Mouse (Mus musculus): ENCODE results near the gene Ripk1. TPM values are rescaled to one million over a fixed set of nuclear protein-coding genes. Genes with fewer than 3 reads are reported as not detected.
A peak's percentile ranks its signal among the peaks of the same experiment; 100 is the strongest.

Ripk1 gene
- polyA plus RNA-seq, 1 experiment from 2014 or later: 24.3 TPM

DNA sequence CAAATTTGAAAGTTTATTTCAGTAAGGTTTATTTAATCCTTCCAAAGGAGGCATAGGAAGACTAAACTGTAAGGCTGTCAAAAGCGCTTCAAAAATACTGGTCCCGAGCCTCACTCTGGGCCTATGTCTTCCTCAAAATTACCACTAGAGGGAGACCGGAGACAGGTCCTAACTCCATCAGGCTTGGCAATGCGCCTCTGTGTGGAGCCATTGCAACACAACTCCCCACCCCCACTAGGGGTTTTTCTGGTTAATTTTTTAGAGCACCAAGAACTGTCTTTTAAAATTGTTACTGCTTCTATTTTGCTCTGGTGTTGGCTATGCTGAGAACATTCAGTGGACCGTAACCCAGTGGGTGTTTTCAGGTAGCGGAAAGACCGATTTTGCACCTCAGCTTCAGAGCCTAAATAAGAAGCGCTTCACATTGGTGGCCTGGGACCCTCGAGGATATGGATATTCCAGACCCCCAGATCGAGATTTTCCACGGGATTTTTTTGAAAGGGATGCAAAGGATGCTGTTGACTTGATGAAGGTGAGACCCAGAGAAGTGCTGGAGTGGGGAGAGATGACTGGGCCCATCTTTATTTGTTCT lies 44.4 kb downstream of the Ripk1 start:
- ATAC-seq (ENCODE audit: insufficient number of reproducible peaks, insufficient read depth, low FRiP score, low read depth): peak; percentile 86
- WGBS: 42% methylated on average over 11 of the region's 11 CpGs
- H3K4me1 ChIP-seq (ENCODE audit: control insufficient read depth, insufficient read depth, low read length): 0 out of 2 replicates have a peak, but pooled peaks cover 3% of the 10 kb centered on the region

DNA sequence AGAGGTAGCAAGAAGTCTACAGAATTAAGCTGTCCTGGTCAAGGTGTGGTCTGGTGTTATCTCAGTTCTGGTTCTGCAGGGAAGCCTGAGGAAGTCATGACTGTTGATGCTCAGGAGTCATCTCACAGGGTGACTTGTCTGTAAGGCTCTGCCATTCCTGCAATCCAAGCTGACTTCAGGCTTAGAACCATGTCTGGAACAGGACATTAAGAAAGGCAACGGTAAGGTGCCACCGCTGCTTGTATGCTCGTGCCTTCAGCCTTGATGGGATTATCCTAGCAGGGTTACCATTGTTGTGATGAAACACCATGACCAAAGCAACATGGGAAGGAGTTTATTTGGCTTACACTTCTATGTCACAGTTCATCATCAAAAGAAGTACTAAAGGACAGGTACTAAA lies 45.4 kb downstream of the Ripk1 start:
- H3K9me3 ChIP-seq (ENCODE audit: control insufficient read depth, low read depth, low read length): no peaks in the 10 kb centered on the region
- 89% methylated on average over 3 of the region's 3 CpGs for WGBS
- no peak for ATAC-seq (ENCODE audit: insufficient number of reproducible peaks, insufficient read depth, low FRiP score, low read depth)

More for the DNA sequence above, 44.4 kb downstream of the Ripk1 start:
- H3K36me3 ChIP-seq (ENCODE audit: control insufficient read depth, insufficient read depth, low read length): peaks cover 15% of the 10 kb centered on the region; the same call in 1 of the 2 replicates
- no peaks in the 10 kb centered on the region for H3K9me3 ChIP-seq (ENCODE audit: control insufficient read depth, low read depth, low read length)
- H3K4me2 ChIP-seq (replicated peaks; ENCODE audit: low read depth, low read length): no peak overlapping the region
- no peak overlapping the region for H3K9ac ChIP-seq (replicated peaks; ENCODE audit: low read depth, low read length)
- no peaks in the 10 kb centered on the region for H3K27me3 ChIP-seq (ENCODE audit: control insufficient read depth, insufficient read depth, low read length)
- H3K4me3 ChIP-seq (ENCODE audit: low read depth, low read length): no peak overlapping the region
- no peak overlapping the region for H3K27ac ChIP-seq (ENCODE audit: low read length)

DNA sequence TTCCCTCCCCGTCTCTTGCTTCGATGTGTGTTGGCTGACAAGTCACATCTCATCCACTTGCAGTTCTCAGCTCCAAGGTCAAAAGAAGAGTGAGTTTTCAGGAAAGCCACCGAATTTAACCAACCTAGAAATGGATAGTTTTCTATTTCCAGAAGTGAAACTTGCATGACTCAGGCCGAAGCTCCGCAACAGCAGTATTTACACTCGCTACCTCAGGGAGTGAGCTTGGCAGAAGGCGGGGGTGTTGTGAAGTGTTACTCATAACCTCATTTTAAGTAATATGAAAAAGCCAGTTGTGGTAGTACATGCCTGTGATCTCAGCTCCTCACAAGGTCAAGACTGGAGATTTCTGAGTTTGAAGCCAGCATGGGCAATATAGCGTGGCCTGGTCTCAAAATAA lies 48.3 kb downstream of the Ripk1 start:
- no peak overlapping the region for H3K4me3 ChIP-seq (ENCODE audit: low read depth, low read length)
- no peaks in the 10 kb centered on the region for H3K9me3 ChIP-seq (ENCODE audit: control insufficient read depth, low read depth, low read length)
- H3K4me2 ChIP-seq (replicated peaks; ENCODE audit: low read depth, low read length): no peak overlapping the region
- H3K36me3 ChIP-seq (ENCODE audit: control insufficient read depth, insufficient read depth, low read length): peaks cover 15% of the 10 kb centered on the region; the same call in 1 of the 2 replicates
- no peak for ATAC-seq (ENCODE audit: insufficient number of reproducible peaks, insufficient read depth, low FRiP score, low read depth)
- no peak overlapping the region for H3K27ac ChIP-seq (ENCODE audit: low read length)
- H3K9ac ChIP-seq (replicated peaks; ENCODE audit: low read depth, low read length): no peak overlapping the region
- H3K4me1 ChIP-seq (ENCODE audit: control insufficient read depth, insufficient read depth, low read length): no peaks in the 10 kb centered on the region
- WGBS: 96% methylated on average over 8 of the region's 8 CpGs
- no peaks in the 10 kb centered on the region for H3K27me3 ChIP-seq (ENCODE audit: control insufficient read depth, insufficient read depth, low read length)

More for the DNA sequence above, 45.4 kb downstream of the Ripk1 start:
- no peak overlapping the region for H3K9ac ChIP-seq (replicated peaks; ENCODE audit: low read depth, low read length)
- no peaks in the 10 kb centered on the region for H3K27me3 ChIP-seq (ENCODE audit: control insufficient read depth, insufficient read depth, low read length)
- peaks cover 15% of the 10 kb centered on the region; the same call in 1 of the 2 replicates for H3K36me3 ChIP-seq (ENCODE audit: control insufficient read depth, insufficient read depth, low read length)
- H3K27ac ChIP-seq (ENCODE audit: low read length): no peak overlapping the region
- H3K4me1 ChIP-seq (ENCODE audit: control insufficient read depth, insufficient read depth, low read length): 0 out of 2 replicates have a peak, but pooled peaks cover 3% of the 10 kb centered on the region
- no peak overlapping the region for H3K4me3 ChIP-seq (ENCODE audit: low read depth, low read length)
- no peak overlapping the region for H3K4me2 ChIP-seq (replicated peaks; ENCODE audit: low read depth, low read length)

DNA sequence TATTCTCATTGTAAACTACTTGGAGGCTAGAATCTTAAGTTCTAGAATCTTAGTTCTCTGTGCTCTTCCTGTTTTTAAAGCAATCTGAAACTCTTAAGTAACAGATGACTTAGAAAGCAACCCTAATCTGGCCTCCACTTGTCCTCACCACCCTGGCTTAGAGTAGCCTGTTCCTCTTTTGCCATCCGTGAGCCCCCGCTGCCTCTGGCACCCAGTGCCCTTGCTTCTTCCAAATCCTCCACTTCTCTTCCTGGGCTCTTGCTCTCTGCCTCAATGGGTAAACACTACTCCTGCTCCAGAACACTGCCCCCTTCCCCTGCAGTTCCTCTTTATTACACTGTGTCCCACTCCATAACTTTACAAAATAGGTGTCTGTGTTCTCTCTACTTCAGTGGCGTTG lies 49.5 kb downstream of the Ripk1 start:
- no peak for ATAC-seq (ENCODE audit: insufficient number of reproducible peaks, insufficient read depth, low FRiP score, low read depth)
- Histone ChIP-seq H3K9ac (replicated peaks; ENCODE audit: low read depth, low read length) (no peak overlapping the region), H3K9me3 (ENCODE audit: control insufficient read depth, low read depth, low read length) (no peaks in the 10 kb centered on the region), H3K27me3 (ENCODE audit: control insufficient read depth, insufficient read depth, low read length) (no peaks in the 10 kb centered on the region), H3K27ac (ENCODE audit: low read length) (no peak overlapping the region), H3K4me1 (ENCODE audit: control insufficient read depth, insufficient read depth, low read length) (no peaks in the 10 kb centered on the region), H3K36me3 (ENCODE audit: control insufficient read depth, insufficient read depth, low read length) (peaks cover 15% of the 10 kb centered on the region; the same call in 1 of the 2 replicates), H3K4me2 (replicated peaks; ENCODE audit: low read depth, low read length) (no peak overlapping the region), H3K4me3 (ENCODE audit: low read depth, low read length) (no peak overlapping the region)
- 92% methylated on average over 3 of the region's 3 CpGs for WGBS

DNA sequence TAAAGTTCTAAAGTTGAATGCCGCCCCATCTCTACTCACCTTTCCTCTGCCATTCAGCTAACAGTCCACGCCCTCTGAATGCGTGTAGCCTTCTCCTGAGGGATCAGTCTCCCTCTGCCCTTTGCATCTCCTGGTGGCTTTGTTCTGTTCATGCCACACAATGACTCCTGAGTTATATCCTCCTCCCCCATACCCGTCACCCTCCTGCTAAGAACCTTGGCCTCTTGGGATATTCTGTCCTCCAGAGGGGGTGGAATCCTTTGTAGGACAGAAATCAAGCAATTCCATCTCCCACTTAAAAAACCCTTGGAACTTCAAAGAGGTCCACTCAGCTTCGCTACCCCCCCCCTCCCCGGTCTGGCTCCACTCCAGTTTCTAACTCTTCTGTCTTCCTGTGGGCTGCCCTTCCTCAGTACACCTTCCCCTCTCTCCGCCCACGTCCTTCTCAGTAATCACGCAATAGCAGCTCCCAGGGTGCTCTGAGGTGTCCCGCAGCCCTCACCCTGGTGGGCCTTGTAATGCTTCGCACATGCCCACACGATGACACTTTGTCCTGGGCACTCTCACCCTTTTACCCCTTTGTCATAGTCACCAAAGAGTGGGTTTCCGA lies 51.6 kb downstream of the Ripk1 start:
- no peak overlapping the region for H3K27ac ChIP-seq (ENCODE audit: low read length)
- H3K36me3 ChIP-seq (ENCODE audit: control insufficient read depth, insufficient read depth, low read length): peaks cover 7% of the 10 kb centered on the region; the same call in 1 of the 2 replicates
- no peak overlapping the region for H3K4me2 ChIP-seq (replicated peaks; ENCODE audit: low read depth, low read length)
- H3K27me3 ChIP-seq (ENCODE audit: control insufficient read depth, insufficient read depth, low read length): no peaks in the 10 kb centered on the region
- H3K9ac ChIP-seq (replicated peaks; ENCODE audit: low read depth, low read length): no peak overlapping the region
- 71% methylated on average over 13 of the region's 13 CpGs for WGBS
- H3K4me1 ChIP-seq (ENCODE audit: control insufficient read depth, insufficient read depth, low read length): no peaks in the 10 kb centered on the region
- H3K9me3 ChIP-seq (ENCODE audit: control insufficient read depth, low read depth, low read length): no peaks in the 10 kb centered on the region
- ATAC-seq (ENCODE audit: insufficient number of reproducible peaks, insufficient read depth, low FRiP score, low read depth): no peak
- H3K4me3 ChIP-seq (ENCODE audit: low read depth, low read length): no peak overlapping the region

DNA sequence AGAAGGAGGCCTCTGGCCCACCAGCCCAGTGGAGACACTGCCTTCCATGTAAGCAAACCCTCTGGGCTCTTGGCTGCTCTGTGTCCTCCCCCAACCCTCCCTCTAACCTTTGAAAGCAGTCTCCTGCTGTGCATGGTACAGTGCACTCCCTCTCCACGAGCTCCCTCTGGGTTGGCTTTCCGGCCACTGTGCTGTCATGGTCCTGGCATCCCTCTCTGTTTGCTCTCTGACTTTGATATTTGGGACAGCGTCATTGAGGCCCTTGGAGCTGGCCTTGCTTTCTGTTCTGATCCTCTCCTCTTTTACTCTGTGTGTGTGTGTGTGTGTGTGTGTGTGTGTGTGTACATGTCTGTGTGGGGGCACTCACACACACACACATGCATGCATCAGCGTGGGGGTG lies 52.2 kb downstream of the Ripk1 start:
- Histone ChIP-seq H3K27me3 (ENCODE audit: control insufficient read depth, insufficient read depth, low read length) (no peaks in the 10 kb centered on the region), H3K4me3 (ENCODE audit: low read depth, low read length) (no peak overlapping the region), H3K4me1 (ENCODE audit: control insufficient read depth, insufficient read depth, low read length) (no peaks in the 10 kb centered on the region), H3K9ac (replicated peaks; ENCODE audit: low read depth, low read length) (no peak overlapping the region), H3K27ac (ENCODE audit: low read length) (no peak overlapping the region), H3K4me2 (replicated peaks; ENCODE audit: low read depth, low read length) (no peak overlapping the region), H3K36me3 (ENCODE audit: control insufficient read depth, insufficient read depth, low read length) (peaks cover 7% of the 10 kb centered on the region; the same call in 1 of the 2 replicates), H3K9me3 (ENCODE audit: control insufficient read depth, low read depth, low read length) (no peaks in the 10 kb centered on the region)
- ATAC-seq (ENCODE audit: insufficient number of reproducible peaks, insufficient read depth, low FRiP score, low read depth): no peak
- WGBS: 69% methylated on average over 4 of the region's 4 CpGs

DNA sequence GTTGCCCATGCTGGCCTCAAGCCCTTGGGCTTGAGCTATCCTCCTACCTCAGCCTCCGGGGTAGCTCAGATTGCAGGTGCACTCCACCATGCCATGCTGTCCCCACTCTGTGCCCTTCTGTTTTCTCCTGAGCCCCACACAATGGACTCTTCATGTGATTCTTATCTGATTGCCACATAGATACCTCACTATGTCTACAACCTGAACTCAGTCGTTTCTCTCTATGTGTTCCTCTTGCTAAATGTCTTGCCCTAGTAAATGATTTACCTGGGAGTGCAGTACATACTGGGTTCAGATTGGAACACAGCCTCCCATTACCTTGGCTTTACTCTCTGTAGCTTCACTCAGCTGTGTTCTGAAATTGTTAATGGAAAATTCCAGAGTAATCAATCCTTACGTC lies 52.8 kb downstream of the Ripk1 start:
- H3K27me3 ChIP-seq (ENCODE audit: control insufficient read depth, insufficient read depth, low read length): no peaks in the 10 kb centered on the region
- H3K27ac ChIP-seq (ENCODE audit: low read length): no peak overlapping the region
- peaks cover 7% of the 10 kb centered on the region; the same call in 1 of the 2 replicates for H3K36me3 ChIP-seq (ENCODE audit: control insufficient read depth, insufficient read depth, low read length)
- H3K4me2 ChIP-seq (replicated peaks; ENCODE audit: low read depth, low read length): no peak overlapping the region
- no peak overlapping the region for H3K4me3 ChIP-seq (ENCODE audit: low read depth, low read length)
- H3K9ac ChIP-seq (replicated peaks; ENCODE audit: low read depth, low read length): no peak overlapping the region
- WGBS: 76% methylated on average over 3 of the region's 3 CpGs
- H3K4me1 ChIP-seq (ENCODE audit: control insufficient read depth, insufficient read depth, low read length): no peaks in the 10 kb centered on the region
- 0 out of 2 replicates have a peak, but pooled peaks have one; percentile 14 for ATAC-seq (ENCODE audit: insufficient number of reproducible peaks, insufficient read depth, low FRiP score, low read depth)
- H3K9me3 ChIP-seq (ENCODE audit: control insufficient read depth, low read depth, low read length): no peaks in the 10 kb centered on the region

DNA sequence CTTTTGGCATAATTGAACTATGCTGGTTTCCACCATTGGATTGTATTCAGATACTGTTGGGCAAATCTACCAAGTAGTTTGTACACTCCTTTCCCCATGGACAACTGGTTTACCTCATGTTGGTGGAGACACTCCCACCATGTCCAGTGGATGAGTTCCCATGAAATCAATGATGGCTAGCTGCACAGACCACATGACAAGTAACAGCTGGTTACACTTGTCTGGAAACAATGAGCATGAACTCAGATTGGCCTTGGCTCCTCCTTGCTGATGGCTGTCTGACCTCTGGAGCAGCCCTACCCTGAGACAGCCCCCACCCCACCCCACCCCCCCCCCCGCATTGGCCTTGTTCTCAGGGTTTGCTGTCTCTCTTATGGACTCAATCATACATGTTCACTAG lies 55.1 kb downstream of the Ripk1 start:
- Histone ChIP-seq H3K9ac (replicated peaks; ENCODE audit: low read depth, low read length) (no peak overlapping the region), H3K9me3 (ENCODE audit: control insufficient read depth, low read depth, low read length) (no peaks in the 10 kb centered on the region), H3K4me3 (ENCODE audit: low read depth, low read length) (no peak overlapping the region), H3K27ac (ENCODE audit: low read length) (no peak overlapping the region), H3K36me3 (ENCODE audit: control insufficient read depth, insufficient read depth, low read length) (no peaks in the 10 kb centered on the region), H3K4me1 (ENCODE audit: control insufficient read depth, insufficient read depth, low read length) (no peaks in the 10 kb centered on the region), H3K27me3 (ENCODE audit: control insufficient read depth, insufficient read depth, low read length) (no peaks in the 10 kb centered on the region), H3K4me2 (replicated peaks; ENCODE audit: low read depth, low read length) (no peak overlapping the region)
- 95% methylated on average over 1 of the region's 1 CpGs for WGBS
- ATAC-seq (ENCODE audit: insufficient number of reproducible peaks, insufficient read depth, low FRiP score, low read depth): no peak

All from stomach, embryonic 14.5 days (tissue).